Mouse (Mus musculus) NIH3T3 (cell line): ENCODE results near the gene Oxsm.

Experiments used
- DNase-seq: peaks from one replicate; pipeline ENCODE4 v3.0.0-alpha.2; 2012; ENCODE audit warnings: low read depth

The Oxsm gene

GRCm38 (mm10) chr14:16249171-16249874 is at the start of gene Oxsm, which contains the start of gene Ngly1:
Oxsm (minus strand) TSS chr14:16249808.
Ngly1 (plus strand) TSS chr14:16249280.
- DNase-seq, result peak; percentile 88

DNA sequence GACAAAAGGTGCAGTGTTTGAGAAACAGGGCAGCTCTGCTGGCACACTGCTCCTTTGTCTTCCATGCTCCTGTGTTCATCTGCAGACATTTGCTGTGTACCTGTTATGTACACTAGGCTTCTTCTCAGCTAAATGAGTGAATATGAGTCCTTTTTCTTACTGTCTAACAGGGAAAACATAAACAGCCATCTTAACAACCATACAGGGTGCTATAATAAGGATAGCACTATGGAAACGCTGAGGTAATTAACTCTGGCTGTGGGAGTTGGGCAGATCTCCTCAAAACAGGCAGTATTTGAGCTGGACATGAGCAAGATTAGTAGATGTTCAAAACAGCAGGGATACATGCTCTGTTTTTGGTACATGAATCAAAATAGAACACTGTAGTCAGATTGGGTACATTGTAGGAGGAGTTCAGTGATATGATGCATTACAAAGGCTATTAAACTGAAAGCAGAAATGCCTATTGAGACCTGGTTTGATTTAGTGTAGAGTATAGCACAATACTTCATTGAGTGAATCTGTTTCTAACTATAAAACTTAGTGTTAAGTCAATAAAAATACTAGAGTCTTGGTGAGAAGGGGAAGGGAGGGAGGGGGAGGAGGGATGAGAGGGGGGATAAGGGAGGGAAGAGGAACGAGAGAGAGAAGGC is 47.3 kb upstream of the Oxsm start:
- no peak for DNase-seq

DNA sequence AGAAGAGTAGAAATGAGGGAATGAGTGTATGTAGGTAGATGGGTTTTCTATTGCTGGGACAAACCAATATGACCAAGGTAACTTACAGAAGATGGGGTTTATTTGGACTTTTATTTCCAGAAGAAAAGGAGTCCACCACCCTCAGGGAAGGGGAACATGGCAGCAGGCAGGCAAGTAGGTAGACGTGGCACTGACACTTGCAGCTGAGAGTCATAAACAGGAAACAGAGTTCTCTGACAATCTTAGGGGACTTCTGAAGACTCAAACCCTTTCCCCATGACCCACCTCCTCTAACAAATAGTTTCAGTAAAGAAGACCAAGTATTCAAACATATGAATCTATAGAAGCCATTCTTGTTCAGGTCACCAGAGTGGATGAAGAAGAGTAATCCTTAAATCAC is 44.3 kb upstream of the Oxsm start:
- DNase-seq, result no peak

DNA sequence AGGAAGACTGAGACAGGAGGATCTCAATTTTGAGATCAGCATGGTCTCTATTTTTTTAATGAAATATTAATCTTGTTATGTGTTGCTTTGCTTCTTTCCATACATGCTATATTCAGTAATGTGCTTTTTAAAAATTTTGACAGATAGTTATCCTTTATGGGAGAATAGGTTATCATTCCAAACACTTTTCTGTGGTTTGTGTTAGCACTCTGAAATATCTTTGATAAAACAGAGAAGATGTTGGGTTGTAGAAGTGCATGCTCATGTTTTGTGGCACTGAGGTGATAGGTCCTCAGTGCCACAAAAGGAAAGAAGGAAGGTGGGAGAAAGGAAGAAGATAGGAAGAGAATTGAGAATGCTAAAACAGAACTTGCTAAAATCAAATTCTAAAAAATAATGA is 43.4 kb upstream of the Oxsm start:
- no peak for DNase-seq

DNA sequence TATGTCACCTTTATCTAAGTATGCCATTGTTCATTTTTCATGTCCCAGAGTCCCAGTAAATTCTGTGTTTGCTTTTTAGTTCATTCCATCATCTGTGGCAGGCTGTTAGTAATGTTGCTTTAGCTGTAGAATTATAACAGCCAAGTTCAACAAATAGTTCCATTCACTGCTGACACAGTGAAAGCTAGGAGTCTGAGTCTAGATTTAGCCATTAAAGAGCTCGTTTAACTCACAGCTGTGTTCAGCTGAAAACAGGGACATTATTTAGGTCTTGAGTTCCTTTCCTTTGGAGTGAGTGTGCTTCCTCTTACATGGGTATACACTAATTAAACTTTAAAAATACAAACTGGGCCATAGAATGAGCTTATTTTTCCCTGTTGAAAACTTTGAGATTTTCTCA is 42.8 kb upstream of the Oxsm start:
- DNase-seq, result no peak

GRCm38 (mm10) chr14:16283966-16284365 is 34.4 kb upstream of the Oxsm start:
- DNase-seq, result no peak

DNA sequence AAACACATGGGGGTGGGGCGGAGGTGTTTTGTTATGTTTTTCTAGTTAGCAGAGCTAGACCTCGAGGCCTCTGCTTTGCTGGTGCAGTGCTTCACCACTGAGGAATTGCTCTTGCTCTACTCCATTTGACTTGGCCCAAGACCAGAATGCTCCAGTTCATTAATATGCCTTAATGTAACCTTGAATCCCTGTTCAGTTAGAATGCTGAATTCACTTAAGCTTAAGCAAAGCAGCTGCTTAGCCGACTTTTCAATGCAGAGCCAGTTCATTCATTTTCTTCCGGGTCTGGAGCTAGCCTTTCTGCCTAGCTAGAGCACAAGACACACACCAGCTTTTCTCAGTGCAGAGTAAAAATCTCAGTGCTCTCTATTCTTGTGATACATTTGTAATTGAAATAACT is 29.6 kb upstream of the Oxsm start:
- no peak for DNase-seq

DNA sequence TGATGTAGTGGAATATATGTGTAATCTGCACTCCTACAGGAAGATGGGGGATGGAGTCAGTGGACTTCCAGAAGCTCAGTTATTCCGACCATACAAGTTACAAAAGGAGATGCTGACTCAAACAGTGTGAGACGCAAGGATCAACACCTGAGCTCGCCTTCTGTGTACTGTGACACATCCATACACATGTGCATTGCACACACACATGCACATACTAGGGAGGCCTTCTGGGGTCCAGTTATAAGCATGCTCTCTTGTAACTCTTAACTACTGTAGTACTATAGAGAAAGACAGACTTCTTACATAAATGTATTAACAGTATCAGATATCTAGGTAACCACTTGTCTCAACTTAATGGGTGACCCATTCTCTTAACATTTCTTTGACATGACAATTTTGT is 24.1 kb upstream of the Oxsm start:
- no peak for DNase-seq

DNA sequence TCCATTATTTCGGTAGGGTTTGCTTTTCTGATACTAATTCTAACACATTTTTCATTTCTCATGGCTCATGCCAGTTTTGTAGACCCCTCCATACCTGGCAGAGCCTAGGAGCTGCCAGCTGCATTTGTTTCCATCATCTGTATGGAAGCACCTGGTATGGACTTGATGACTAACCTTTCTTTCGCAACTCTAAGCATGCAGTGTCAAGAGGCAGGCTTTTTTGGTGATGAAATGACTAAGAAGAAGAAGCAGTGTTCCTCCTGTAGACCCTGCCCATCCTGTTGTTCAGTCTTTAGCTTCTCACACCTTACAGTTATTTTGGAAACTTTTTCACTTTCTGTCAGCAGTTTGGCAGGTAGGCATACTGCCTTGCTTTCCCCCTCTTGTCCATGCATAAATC is 20.2 kb upstream of the Oxsm start:
- DNase-seq, result no peak

- no peak for DNase-seq
Measured at GRCm38 (mm10) chr14:16267028-16267427, 17.4 kb upstream of the Oxsm start.

DNA sequence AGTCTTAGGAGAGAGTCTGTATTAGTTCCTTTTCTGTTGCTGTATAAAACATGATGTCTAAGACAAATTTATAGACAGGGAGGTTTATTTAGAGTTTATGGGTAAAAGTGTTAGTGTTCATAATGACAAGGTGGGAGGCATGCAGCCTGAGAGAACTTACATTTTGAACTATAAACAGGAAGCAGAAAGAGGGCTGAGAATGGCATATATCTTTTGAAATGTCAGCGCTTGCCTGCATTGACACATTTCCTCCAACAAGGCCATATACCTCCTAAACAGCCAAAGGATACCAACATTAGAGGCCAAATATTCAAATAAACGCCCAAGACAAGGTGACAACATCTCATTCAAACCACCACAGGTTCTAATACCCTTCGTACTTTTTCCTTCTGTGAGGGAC is 12.3 kb upstream of the Oxsm start:
- no peak for DNase-seq

DNA sequence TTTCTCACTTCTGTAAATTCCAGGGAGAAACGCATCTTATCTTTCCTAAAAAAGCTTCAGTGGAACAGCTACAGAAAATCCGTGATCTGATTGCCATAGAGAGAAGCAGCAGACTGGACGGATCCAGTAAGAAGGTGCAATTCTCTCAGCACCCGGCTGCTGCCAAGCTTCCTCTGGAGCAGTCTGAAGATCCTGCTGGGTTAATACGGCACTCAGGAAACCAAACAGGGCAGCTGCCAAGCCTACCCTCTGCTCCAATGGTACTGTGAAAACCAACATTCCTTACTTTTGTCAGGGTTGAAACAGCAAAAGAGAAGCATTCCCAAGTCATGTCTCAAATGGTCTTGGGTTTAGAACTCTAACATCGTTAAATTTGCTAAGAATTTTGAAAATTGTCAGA is 10.9 kb upstream of the Oxsm start:
- no peak for DNase-seq

DNA sequence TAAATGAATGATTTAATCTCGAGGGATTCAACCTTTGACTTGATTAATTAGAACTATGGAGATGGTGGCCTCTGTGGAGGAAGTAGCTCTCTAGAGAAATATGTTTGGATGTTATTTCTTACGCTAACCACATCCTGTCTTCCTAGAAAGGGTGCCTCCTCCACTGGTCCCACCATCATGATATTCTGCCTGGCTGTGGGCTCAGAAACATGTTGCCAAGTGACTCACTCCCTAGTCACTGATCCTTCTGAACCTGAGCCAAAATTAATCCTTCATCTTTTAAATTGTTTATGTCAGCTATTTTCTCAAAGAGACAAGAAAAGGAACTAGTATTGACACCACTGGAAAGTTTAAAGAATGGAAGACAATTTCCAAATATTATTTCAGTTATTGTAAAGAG is 6.6 kb upstream of the Oxsm start:
- DNase-seq, result peak; percentile 61

DNA sequence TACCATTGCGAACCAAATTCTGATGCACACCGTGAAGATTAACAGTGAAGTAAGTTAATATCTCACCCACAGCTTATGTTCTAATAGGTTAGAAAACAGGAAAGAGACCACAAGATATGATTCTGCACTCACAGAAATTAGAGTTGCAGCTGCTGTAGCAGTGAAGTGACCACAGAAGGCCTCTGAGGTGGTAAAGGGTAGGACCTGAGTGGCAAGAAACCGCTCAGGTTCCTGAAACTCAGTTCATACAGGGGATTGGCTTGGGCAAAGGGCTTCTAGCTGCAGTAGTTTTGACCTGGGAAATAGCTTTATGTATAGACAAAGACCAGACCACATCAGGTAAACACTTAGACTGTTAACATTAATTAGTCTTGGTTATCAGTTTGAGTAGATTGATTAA is 6.1 kb upstream of the Oxsm start:
- DNase-seq, result no peak

- peak; percentile 3 for DNase-seq
Measured at GRCm38 (mm10) chr14:16250099-16250498, 491 bp upstream of the Oxsm start.

DNA sequence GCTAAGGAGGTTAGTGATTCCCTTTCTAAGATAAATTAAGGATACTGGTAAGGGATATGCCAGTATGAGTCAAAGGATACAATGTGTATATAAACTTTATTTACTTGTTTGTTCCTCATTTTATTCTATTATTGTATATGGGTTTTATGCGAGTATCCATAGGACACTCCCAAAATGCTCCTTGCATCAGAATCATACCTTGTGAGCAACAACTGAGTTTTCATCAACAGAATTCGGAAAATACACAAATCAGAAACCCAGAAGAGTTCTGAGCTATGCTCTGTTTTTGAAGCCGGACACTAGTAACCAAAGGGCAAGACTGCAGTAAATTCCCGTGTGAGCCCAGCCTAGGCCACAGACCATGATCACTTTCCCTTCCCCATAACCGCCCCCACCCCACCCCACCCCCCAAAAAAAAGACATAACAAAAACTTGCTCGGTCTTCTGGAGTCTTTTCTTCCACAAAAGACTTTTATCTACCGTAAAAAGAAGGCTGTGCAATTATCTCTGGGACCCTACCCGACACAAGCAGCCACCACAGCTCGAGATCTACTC is 928 bp downstream of the Oxsm start:
- DNase-seq, result no peak

GRCm38 (mm10) chr14:16248135-16248534 is 1.5 kb downstream of the Oxsm start:
- no peak for DNase-seq

DNA sequence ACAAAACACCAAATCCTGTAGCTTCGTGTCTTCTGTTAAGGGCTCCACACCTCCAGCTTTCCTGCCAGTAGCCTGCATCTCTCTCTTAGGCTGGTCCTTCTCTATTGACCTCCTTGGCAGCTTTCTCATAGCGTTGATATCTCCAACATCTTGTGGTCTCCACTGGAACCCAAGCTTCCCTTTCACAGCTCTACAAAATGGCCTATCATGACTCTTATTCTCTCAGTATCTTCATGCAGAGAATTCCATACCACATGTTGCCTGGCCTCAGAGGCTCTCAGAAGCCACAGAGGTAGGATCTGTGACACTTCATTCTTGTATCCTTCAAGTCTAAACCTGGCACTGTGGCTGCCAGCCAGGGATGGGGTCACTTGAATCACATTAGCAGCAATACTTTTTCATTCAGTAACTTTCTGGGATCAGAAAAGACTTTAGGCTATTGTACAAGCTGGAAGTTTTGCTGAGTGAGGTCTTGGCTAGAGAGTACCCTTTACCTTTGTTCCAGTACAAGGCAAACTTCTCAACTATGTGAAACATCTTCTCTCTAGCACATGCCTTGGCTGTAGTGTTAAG is 3.2 kb downstream of the Oxsm start:
- no peak for DNase-seq

- DNase-seq, result no peak
Measured at GRCm38 (mm10) chr14:16245127-16245526, 4.5 kb downstream of the Oxsm start.

- no peak for DNase-seq
Measured at GRCm38 (mm10) chr14:16244370-16244769, 5.2 kb downstream of the Oxsm start.

DNA sequence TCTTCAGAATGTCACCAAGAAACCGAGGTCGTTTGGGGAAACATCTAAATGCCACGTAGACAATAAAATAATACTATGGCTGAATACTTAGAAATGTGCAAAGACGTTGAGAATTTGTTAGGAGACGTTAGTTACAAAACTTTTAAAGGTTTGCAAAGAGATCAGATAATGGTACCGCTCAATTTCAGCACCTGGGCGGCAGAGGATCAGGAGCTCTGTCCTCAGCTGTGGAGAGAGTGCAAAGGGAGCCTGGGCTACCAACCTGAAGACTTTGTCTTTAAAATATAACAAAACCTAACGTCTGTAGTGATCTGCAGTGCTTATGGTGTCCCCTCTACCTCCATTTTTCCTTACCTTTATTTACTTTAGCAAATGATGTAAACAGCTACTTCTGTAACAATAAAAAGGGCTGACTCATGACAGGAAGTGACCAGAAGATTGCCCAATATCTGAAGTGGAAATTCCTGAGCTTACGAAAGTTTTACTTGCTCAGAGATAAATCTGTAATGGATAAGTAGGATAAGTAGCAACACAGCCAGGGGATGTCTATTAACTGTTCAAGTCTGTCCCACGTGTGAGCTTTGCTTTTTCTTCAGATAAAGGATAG is 5.9 kb downstream of the Oxsm start:
- DNase-seq, result peak; percentile 62

- DNase-seq, result peak; percentile 83
Measured at GRCm38 (mm10) chr14:16242947-16243602, 6.5 kb downstream of the Oxsm start.
